Mouse (Mus musculus) hindbrain, postnatal 0 days (tissue): ENCODE measurements around the gene Tnk2. TPM values are rescaled to one million over a fixed set of nuclear protein-coding genes. Genes with fewer than 3 reads are reported as not detected.
A peak's percentile ranks its signal among the peaks of the same experiment; 100 is the strongest.

Experiments
- ATAC-seq: fragments of 200-750 bp; cut with Nextera tagmentation; 2 replicates; pipeline ENCODE4 v1.8.0; 2017; ENCODE audit warnings: mild to moderate bottlenecking, moderate TSS enrichment, moderate library complexity
- DNase-seq: peaks from one replicate; pipeline ENCODE4 v3.0.0-alpha.2; 2015; ENCODE audit warnings: low spot score
- H3K27ac ChIP-seq: fragments of 300-500 bp; sonication (generic); 2 replicates; pipeline ENCODE4 v1.5.1; 2014; ENCODE audit warnings: mild to moderate bottlenecking
- H3K27me3 ChIP-seq: fragments of 300-500 bp; sonication (generic); 2 replicates; pipeline ENCODE4 v1.6.1; 2014; ENCODE audit warnings: low read length, mixed read lengths; ENCODE audit not compliant: insufficient read depth
- H3K36me3 ChIP-seq: fragments of 300-500 bp; sonication (generic); 2 replicates; pipeline ENCODE4 v1.6.1; 2014; ENCODE audit warnings: low read length, mixed read lengths; ENCODE audit not compliant: insufficient read depth
- H3K4me1 ChIP-seq: fragments of 300-500 bp; sonication (generic); 2 replicates; pipeline ENCODE4 v1.6.1; 2014; ENCODE audit warnings: antibody characterized with exemption, low read length, mixed read lengths; ENCODE audit not compliant: insufficient read depth
- H3K4me2 ChIP-seq: fragments of 300-500 bp; sonication (generic); 2 replicates; pipeline ENCODE4 v1.6.1; 2014; ENCODE audit warnings: low read depth, mild to moderate bottlenecking, low read length, moderate library complexity, mixed read lengths
- H3K4me3 ChIP-seq: fragments of 300-500 bp; sonication (generic); 2 replicates; pipeline ENCODE4 v1.5.1; 2014; ENCODE audit warnings: low read length
- H3K9ac ChIP-seq: fragments of 300-500 bp; sonication (generic); replicated peaks from 2 replicates; pipeline ENCODE4 v1.6.1; 2014; ENCODE audit warnings: mild to moderate bottlenecking, low read length, moderate library complexity, mixed read lengths
- H3K9me3 ChIP-seq: fragments of 300-500 bp; sonication (generic); 2 replicates; pipeline ENCODE4 v1.6.1; 2016; ENCODE audit warnings: low read length, mixed read lengths
- CTCF ChIP-seq: IDR thresholded peaks from 2 replicates; pipeline ENCODE4 v1.5.1; 2016; ENCODE audit warnings: antibody characterized with exemption, control low read depth, low read depth
- WGBS: fragments of 180-500 bp; shearing (Covaris S2); extraction: QIAGEN DNeasy Blood & Tissue Kit; methylation state at CpG from one replicate; pipeline ENCODE4 v1.1.7; 2014; 5-methylcytosine and 5-hydroxymethylcytosine counted together
- polyA plus RNA-seq: library from polyadenylated mRNA; unstranded; fragments of >200 nt; fragmentation: Nextera tagmentation; extraction: Ambion mirVana; gene quantifications from 2 replicates; pipeline ENCODE4 v1.2.1, GENCODE M21; 2015
- total RNA-seq: library from RNA; depleted of rRNA; stranded (reverse); fragments of >200 nt; gene quantifications from 2 replicates; pipeline ENCODE4 v1.2.3, GENCODE M21; 2014

Tnk2 gene
- total and polyA plus RNA-seq, 2 experiments from 2014 or later = 18.6 to 90.5 TPM

GRCm38 (mm10) chr16:32663231-32663858 is 19.7 kb downstream of the Tnk2 start:
- ATAC-seq = no peak
- H3K4me1 ChIP-seq = peaks cover 59% of the 10 kb centered on the region
- peak overlapping the region; percentile 63; the same call in 1 of the 2 replicates for H3K4me2 ChIP-seq
- 0 out of 2 replicates have a peak, but pooled peaks cover 4% of the 10 kb centered on the region for H3K36me3 ChIP-seq
- no peaks in the 10 kb centered on the region for H3K9me3 ChIP-seq
- no peaks in the 10 kb centered on the region for H3K27me3 ChIP-seq
- H3K4me3 ChIP-seq = no peak overlapping the region
- H3K27ac ChIP-seq = peak overlapping the region; percentile 45
- TF ChIP-seq CTCF = no peak
- 0 out of 2 replicates have a peak overlapping the region, but pooled peaks have one; percentile 14 for H3K9ac ChIP-seq
- peak; percentile 46 for DNase-seq
- 34% methylated on average over 9 of the region's 9 CpGs for WGBS

- no peak for TF ChIP-seq CTCF
- Histone ChIP-seq H3K27me3 (no peaks in the 10 kb centered on the region), H3K36me3 (0 out of 2 replicates have a peak, but pooled peaks cover 6% of the 10 kb centered on the region), H3K4me1 (peaks cover 59% of the 10 kb centered on the region), H3K9me3 (no peaks in the 10 kb centered on the region), H3K9ac (no peak overlapping the region), H3K4me2 (no peak overlapping the region), H3K4me3 (no peak overlapping the region), H3K27ac (peak overlapping the region; percentile 45; the same call in 1 of the 2 replicates)
- ATAC-seq (no peak), DNase-seq (no peak)
- 84% methylated on average over 2 of the region's 2 CpGs for WGBS
Measured at GRCm38 (mm10) chr16:32664211-32664610, 20.5 kb downstream of the Tnk2 start.

GRCm38 (mm10) chr16:32665851-32666665 is 22.4 kb downstream of the Tnk2 start:
- H3K4me3 ChIP-seq = no peak overlapping the region
- no peaks in the 10 kb centered on the region for H3K9me3 ChIP-seq
- H3K27ac ChIP-seq = peak overlapping the region; percentile 41; the same call in 1 of the 2 replicates
- H3K9ac ChIP-seq = no peak overlapping the region
- H3K27me3 ChIP-seq = no peaks in the 10 kb centered on the region
- no peak for TF ChIP-seq CTCF
- 47% methylated on average over 11 of the region's 11 CpGs for WGBS
- H3K4me1 ChIP-seq = peaks cover 43% of the 10 kb centered on the region
- ATAC-seq (no peak), DNase-seq (peak; percentile 33)
- H3K36me3 ChIP-seq = peaks cover 21% of the 10 kb centered on the region
- H3K4me2 ChIP-seq = no peak overlapping the region

- no peak overlapping the region for H3K4me3 ChIP-seq
- peaks cover 34% of the 10 kb centered on the region for H3K4me1 ChIP-seq
- peaks cover 29% of the 10 kb centered on the region for H3K36me3 ChIP-seq
- no peak overlapping the region for H3K9ac ChIP-seq
- H3K27me3 ChIP-seq = no peaks in the 10 kb centered on the region
- ATAC-seq (no peak), DNase-seq (no peak)
- TF ChIP-seq CTCF = no peak
- H3K27ac ChIP-seq = peak overlapping the region; percentile 41; the same call in 1 of the 2 replicates
- 58% methylated on average over 9 of the region's 9 CpGs for WGBS
- H3K4me2 ChIP-seq = no peak overlapping the region
- no peaks in the 10 kb centered on the region for H3K9me3 ChIP-seq
Measured at GRCm38 (mm10) chr16:32666671-32667551, 23.2 kb downstream of the Tnk2 start.

GRCm38 (mm10) chr16:32667552-32667872 is 23.8 kb downstream of the Tnk2 start:
- WGBS = 69% methylated on average over 3 of the region's 3 CpGs
- no peak overlapping the region for H3K27ac ChIP-seq

GRCm38 (mm10) chr16:32668030-32668429 is 24.4 kb downstream of the Tnk2 start:
- Histone ChIP-seq H3K9me3 (no peaks in the 10 kb centered on the region), H3K27me3 (no peaks in the 10 kb centered on the region), H3K27ac (no peak overlapping the region), H3K4me1 (peaks cover 24% of the 10 kb centered on the region), H3K4me3 (no peak overlapping the region), H3K4me2 (no peak overlapping the region), H3K9ac (no peak overlapping the region), H3K36me3 (peaks cover 35% of the 10 kb centered on the region)
- no peak for TF ChIP-seq CTCF
- ATAC-seq (no peak), DNase-seq (no peak)
- WGBS = 50% methylated on average over 10 of the region's 10 CpGs

More at GRCm38 (mm10) chr16:32667552-32667872, 23.8 kb downstream of the Tnk2 start:
- Histone ChIP-seq H3K4me3 (no peak overlapping the region), H3K9ac (no peak overlapping the region), H3K9me3 (no peaks in the 10 kb centered on the region), H3K4me1 (peaks cover 28% of the 10 kb centered on the region), H3K4me2 (no peak overlapping the region), H3K27me3 (no peaks in the 10 kb centered on the region), H3K36me3 (peaks cover 35% of the 10 kb centered on the region)
- ATAC-seq (no peak), DNase-seq (no peak)
- TF ChIP-seq CTCF = no peak
